Mouse (Mus musculus) neural tube, embryonic 14.5 days (tissue): ENCODE measurements around the gene Cyp1a1. TPM values are rescaled to one million over a fixed set of nuclear protein-coding genes. Genes with fewer than 3 reads are reported as not detected.

Experiments
- ATAC-seq: fragments of 200-750 bp; cut with Nextera tagmentation; 2 replicates; pipeline ENCODE4 v1.8.0; 2017; ENCODE audit warnings: low read depth, mild to moderate bottlenecking, moderate TSS enrichment, moderate library complexity
- H3K27ac ChIP-seq: fragments of 300-500 bp; sonication (generic); 2 replicates; pipeline ENCODE4 v1.5.1; 2014; ENCODE audit warnings: low read depth, mild to moderate bottlenecking, control low read depth, low read length, moderate library complexity, mixed read lengths
- H3K27me3 ChIP-seq: fragments of 300-500 bp; sonication (generic); 2 replicates; pipeline ENCODE4 v1.6.1; 2014; ENCODE audit warnings: low read length; ENCODE audit not compliant: control insufficient read depth, insufficient read depth
- H3K36me3 ChIP-seq: fragments of 300-500 bp; sonication (generic); 2 replicates; pipeline ENCODE4 v1.6.1; 2014; ENCODE audit warnings: low read length, mixed read lengths; ENCODE audit not compliant: control insufficient read depth, insufficient read depth
- H3K4me1 ChIP-seq: fragments of 300-500 bp; sonication (generic); 2 replicates; pipeline ENCODE4 v1.6.1; 2014; ENCODE audit warnings: low read length; ENCODE audit not compliant: control insufficient read depth, insufficient read depth
- H3K4me2 ChIP-seq: fragments of 300-500 bp; sonication (generic); 2 replicates; pipeline ENCODE4 v1.6.1; 2014; ENCODE audit warnings: mild to moderate bottlenecking, low read depth, low read length, control low read depth
- H3K4me3 ChIP-seq: fragments of 300-500 bp; sonication (generic); 2 replicates; pipeline ENCODE4 v1.5.1; 2014; ENCODE audit warnings: low read depth, low read length, control low read depth, mixed read lengths
- H3K9ac ChIP-seq: fragments of 300-500 bp; sonication (generic); replicated peaks from 2 replicates; pipeline ENCODE4 v1.6.1; 2014; ENCODE audit warnings: low read depth, mild to moderate bottlenecking, control low read depth, low read length, mixed read lengths
- H3K9me3 ChIP-seq: fragments of 300-500 bp; sonication (generic); 2 replicates; pipeline ENCODE4 v1.6.1; 2016; ENCODE audit warnings: low read length; ENCODE audit not compliant: control insufficient read depth
- WGBS: fragments of 180-500 bp; shearing (Covaris S2); extraction: QIAGEN DNeasy Blood & Tissue Kit; methylation state at CpG from one replicate; pipeline ENCODE4 v1.1.7; 2014; 5-methylcytosine and 5-hydroxymethylcytosine counted together
- polyA plus RNA-seq: library from polyadenylated mRNA; unstranded; fragments of >200 nt; fragmentation: Nextera tagmentation; extraction: Ambion mirVana; gene quantifications from 2 replicates; pipeline ENCODE4 v1.2.1, GENCODE M21; 2014

Cyp1a1 gene
- polyA plus RNA-seq, 1 experiment from 2014 or later, result 0.09 TPM

DNA sequence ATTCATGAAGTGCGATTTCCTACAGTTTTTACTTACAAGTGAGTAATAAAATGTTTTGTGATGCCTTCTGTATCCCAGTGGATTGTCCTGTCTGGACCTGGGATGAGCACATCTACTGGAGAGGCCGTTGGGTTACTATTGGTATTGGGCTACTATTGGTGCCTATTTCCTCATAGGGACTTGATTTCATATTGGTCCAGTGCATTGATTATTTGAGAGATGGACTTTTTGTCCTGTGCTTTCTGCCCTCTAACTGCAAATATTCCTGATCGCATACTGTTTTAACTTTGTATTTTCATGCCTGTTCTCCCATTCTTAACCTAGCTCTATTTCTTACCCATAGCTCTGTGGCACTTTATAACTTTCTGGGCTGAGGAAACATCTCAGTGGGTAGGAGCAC is 37.0 kb downstream of the Cyp1a1 start:
- H3K36me3 ChIP-seq, result peaks cover 9% of the 10 kb centered on the region; the same call in 1 of the 2 replicates
- 97% methylated on average over 3 of the region's 3 CpGs for WGBS
- no peaks in the 10 kb centered on the region for H3K4me1 ChIP-seq
- H3K4me3 ChIP-seq, result no peak overlapping the region
- H3K4me2 ChIP-seq, result no peak overlapping the region
- no peaks in the 10 kb centered on the region for H3K27me3 ChIP-seq
- no peak for ATAC-seq
- no peaks in the 10 kb centered on the region for H3K9me3 ChIP-seq
- no peak overlapping the region for H3K27ac ChIP-seq
- H3K9ac ChIP-seq, result no peak overlapping the region

DNA sequence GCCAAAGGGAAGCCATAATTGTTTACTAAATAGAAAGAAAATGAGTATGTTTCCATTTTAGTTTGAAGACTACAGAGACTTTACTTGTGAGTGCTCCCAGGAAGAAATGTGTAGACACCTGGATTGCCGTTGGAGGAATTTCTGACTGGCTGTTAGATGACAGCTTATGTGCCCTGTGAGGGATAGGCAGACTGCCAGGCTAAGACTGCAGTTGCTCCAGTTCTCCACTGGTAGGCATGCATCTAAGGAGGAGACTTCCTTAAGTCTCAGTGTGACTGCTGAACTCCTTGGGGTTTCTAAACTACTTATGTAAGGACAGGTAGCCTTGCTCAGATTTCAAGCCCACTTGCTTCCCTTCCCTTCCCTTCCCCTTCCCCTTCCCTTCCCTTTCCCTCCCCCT is 40.6 kb downstream of the Cyp1a1 start:
- Histone ChIP-seq H3K4me2 (no peak overlapping the region), H3K9ac (no peak overlapping the region), H3K27me3 (no peaks in the 10 kb centered on the region), H3K36me3 (peaks cover 4% of the 10 kb centered on the region; the same call in 1 of the 2 replicates), H3K9me3 (no peaks in the 10 kb centered on the region), H3K27ac (no peak overlapping the region), H3K4me1 (no peaks in the 10 kb centered on the region), H3K4me3 (no peak overlapping the region)
- ATAC-seq, result no peak
- WGBS, result 100% methylated on average over 1 of the region's 1 CpGs

DNA sequence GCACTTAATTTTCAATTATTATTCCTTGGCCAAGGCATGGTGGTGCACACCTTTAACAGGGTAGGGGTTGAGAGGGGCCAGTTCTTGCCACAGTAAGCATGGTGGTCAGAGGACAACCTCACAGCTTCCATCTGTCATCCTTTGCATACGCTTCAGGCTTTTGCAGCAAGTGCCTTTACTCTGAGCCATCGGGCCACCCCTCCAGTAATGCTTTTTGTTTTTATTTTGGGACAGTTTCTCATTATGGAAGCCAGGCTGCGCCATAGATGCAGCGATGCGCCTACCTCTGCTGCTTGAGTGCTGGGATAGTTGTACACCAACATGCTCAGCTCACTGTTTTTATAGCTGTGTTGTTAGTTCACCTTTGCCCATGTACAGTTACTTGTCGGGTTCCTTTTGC is 45.9 kb downstream of the Cyp1a1 start:
- Histone ChIP-seq H3K36me3 (0 out of 2 replicates have a peak, but pooled peaks cover 3% of the 10 kb centered on the region), H3K27ac (no peak overlapping the region), H3K9me3 (no peaks in the 10 kb centered on the region), H3K4me3 (no peak overlapping the region), H3K27me3 (no peaks in the 10 kb centered on the region), H3K4me2 (no peak overlapping the region), H3K4me1 (peaks cover 2% of the 10 kb centered on the region; the same call in 1 of the 2 replicates), H3K9ac (no peak overlapping the region)
- 97% methylated on average over 6 of the region's 6 CpGs for WGBS
- ATAC-seq, result no peak

DNA sequence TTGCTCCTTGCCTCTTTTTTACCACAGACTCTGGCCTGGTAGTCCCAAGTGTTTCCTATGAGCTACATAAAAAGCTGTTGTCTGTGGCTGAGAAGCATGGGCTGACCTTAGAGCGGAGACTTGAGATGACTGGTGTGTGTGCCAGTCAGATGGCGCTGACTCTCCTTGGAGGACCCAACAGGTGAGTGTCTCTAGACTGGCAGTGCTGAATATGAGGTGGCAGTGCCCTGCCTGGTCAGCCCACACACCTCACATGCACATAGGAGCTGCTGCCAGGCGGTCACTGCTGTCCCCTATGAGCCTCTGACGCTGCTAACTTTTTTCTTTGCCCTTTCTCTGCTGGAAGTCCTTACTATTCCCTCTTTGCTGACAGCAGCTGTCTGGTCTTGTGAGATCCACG is 52.1 kb downstream of the Cyp1a1 start:
- Histone ChIP-seq H3K4me2 (no peak overlapping the region), H3K4me1 (peaks cover 2% of the 10 kb centered on the region; the same call in 1 of the 2 replicates), H3K9ac (no peak overlapping the region), H3K4me3 (no peak overlapping the region), H3K27me3 (no peaks in the 10 kb centered on the region), H3K36me3 (no peaks in the 10 kb centered on the region), H3K27ac (no peak overlapping the region), H3K9me3 (no peaks in the 10 kb centered on the region)
- no peak for ATAC-seq
- 90% methylated on average over 5 of the region's 5 CpGs for WGBS

DNA sequence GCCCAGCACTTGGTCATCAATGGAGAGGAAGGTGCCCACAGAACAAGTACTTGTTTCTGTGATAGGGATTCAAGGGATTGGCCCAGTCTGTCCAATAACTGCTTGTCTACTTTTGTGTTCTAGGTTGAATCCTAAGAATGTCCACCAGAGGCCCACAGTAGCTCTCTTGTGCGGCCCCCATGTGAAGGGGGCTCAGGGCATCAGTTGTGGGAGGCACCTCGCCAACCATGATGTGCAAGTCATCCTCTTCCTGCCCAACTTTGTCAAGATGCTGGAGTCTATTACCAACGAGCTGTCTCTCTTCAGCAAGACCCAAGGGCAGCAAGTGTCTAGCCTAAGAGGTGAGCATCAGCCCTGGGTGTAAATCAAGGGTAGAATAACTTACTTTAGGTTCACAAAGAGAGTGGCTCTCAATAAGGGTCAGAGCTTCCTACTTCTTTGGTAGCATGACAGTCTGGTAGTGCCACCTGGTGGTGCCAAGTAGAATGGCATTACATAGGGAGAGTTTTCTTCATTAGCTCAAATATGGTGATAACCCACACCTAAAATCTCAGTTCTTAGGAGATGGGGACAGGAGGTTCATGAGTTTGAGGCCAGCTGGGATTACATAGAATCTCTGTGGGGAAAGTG is 56.8 kb downstream of the Cyp1a1 start:
- ATAC-seq, result no peak; the same call in 1 of the 2 replicates
- no peaks in the 10 kb centered on the region for H3K27me3 ChIP-seq
- H3K4me2 ChIP-seq, result no peak overlapping the region
- WGBS, result 85% methylated on average over 3 of the region's 3 CpGs
- no peaks in the 10 kb centered on the region for H3K4me1 ChIP-seq
- no peaks in the 10 kb centered on the region for H3K9me3 ChIP-seq
- peaks cover 38% of the 10 kb centered on the region for H3K36me3 ChIP-seq
- no peak overlapping the region for H3K27ac ChIP-seq
- H3K9ac ChIP-seq, result no peak overlapping the region
- H3K4me3 ChIP-seq, result no peak overlapping the region

DNA sequence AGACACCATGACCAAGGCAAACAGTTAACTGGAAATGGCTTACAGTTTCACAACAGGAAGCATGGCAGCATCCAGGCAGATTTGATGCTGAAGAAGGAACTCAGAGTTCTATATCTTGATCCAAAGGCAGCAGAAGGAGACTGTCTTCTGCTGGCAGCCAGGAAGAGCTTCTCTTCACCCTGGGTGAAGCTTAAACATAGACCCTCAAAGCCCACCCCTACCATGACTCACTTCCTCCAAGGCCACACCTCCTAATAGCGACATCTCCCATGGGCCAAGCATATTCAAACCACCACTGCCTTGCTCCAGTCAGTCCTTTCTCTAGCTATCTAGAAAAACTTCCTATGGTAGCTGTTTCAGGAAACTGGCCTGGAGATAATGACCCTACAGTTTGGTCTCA is 59.3 kb downstream of the Cyp1a1 start:
- peaks cover 62% of the 10 kb centered on the region for H3K36me3 ChIP-seq
- no peak overlapping the region for H3K4me2 ChIP-seq
- H3K4me1 ChIP-seq, result no peaks in the 10 kb centered on the region
- no peaks in the 10 kb centered on the region for H3K9me3 ChIP-seq
- H3K27me3 ChIP-seq, result no peaks in the 10 kb centered on the region
- no peak overlapping the region for H3K27ac ChIP-seq
- H3K4me3 ChIP-seq, result no peak overlapping the region
- ATAC-seq, result no peak
- 85% methylated on average over 1 of the region's 1 CpGs for WGBS
- H3K9ac ChIP-seq, result no peak overlapping the region

DNA sequence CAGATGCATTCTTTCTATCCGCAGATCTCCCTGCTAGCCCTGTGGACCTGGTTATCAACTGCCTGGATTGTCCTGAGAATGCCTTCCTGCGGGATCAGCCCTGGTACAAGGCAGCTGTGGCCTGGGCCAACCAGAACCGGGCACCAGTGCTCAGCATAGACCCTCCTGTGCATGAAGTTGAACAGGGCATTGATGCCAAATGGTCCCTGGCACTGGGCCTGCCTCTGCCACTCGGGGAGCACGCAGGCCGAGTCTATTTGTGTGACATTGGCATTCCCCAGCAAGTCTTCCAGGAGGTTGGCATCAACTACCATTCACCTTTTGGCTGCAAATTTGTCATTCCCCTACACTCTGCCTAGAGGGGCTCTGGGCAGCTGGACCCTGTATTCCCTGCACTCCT is 60.4 kb downstream of the Cyp1a1 start:
- no peak overlapping the region for H3K27ac ChIP-seq
- no peak overlapping the region for H3K9ac ChIP-seq
- no peaks in the 10 kb centered on the region for H3K9me3 ChIP-seq
- H3K4me1 ChIP-seq, result no peaks in the 10 kb centered on the region
- WGBS, result 86% methylated on average over 6 of the region's 6 CpGs
- H3K27me3 ChIP-seq, result no peaks in the 10 kb centered on the region
- no peak for ATAC-seq
- peaks cover 73% of the 10 kb centered on the region for H3K36me3 ChIP-seq
- no peak overlapping the region for H3K4me2 ChIP-seq
- no peak overlapping the region for H3K4me3 ChIP-seq

DNA sequence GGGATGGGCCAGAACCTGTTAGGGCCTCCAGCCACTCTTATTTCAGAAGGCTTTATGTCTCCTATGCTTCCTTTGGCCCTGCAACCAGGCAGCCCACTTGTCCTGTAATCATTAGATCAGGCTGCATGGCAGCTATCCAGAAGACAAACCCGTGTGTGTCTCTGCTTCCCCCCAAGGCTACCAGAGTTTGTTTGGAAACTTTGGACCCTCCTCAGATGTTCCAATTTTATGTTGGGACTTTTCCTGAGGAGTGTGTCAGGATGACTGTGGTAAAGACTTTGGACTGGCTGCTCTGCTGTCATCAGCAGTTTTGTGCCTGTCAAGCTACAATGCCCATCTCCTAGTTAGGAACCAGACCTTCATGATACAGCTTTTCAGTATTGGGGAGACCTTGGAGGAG is 61.1 kb downstream of the Cyp1a1 start:
- no peaks in the 10 kb centered on the region for H3K9me3 ChIP-seq
- H3K27ac ChIP-seq, result no peak overlapping the region
- no peak overlapping the region for H3K4me2 ChIP-seq
- ATAC-seq, result no peak
- H3K27me3 ChIP-seq, result no peaks in the 10 kb centered on the region
- 68% methylated on average over 1 of the region's 1 CpGs for WGBS
- no peaks in the 10 kb centered on the region for H3K4me1 ChIP-seq
- H3K4me3 ChIP-seq, result no peak overlapping the region
- no peak overlapping the region for H3K9ac ChIP-seq
- peaks cover 80% of the 10 kb centered on the region for H3K36me3 ChIP-seq

DNA sequence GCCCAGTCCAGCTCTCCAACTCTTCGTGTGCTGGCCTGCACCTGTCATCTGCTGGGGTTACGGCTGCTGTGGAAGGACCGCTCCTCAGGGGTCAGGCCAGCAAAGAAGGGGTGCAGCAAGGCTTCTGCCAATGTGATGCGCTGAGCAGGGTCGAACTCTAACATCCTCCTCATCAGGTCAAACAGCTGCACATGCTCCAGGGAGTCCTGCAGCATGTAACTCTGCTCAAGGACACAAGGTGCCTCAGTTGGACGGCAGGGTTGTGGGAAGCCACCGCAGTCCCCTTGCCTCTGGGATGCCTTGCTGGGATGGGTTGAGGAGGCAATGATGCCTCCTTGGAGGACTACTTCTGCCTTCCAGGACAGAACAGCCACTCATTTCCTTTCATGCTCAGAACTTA is 63.2 kb downstream of the Cyp1a1 start:
- H3K27me3 ChIP-seq, result no peaks in the 10 kb centered on the region
- ATAC-seq, result no peak

More for the DNA sequence above, 63.2 kb downstream of the Cyp1a1 start:
- no peaks in the 10 kb centered on the region for H3K9me3 ChIP-seq
- H3K4me3 ChIP-seq, result no peak overlapping the region
- H3K27ac ChIP-seq, result no peak overlapping the region
- H3K36me3 ChIP-seq, result peaks cover 94% of the 10 kb centered on the region
- H3K9ac ChIP-seq, result no peak overlapping the region
- no peaks in the 10 kb centered on the region for H3K4me1 ChIP-seq
- H3K4me2 ChIP-seq, result no peak overlapping the region
- 91% methylated on average over 7 of the region's 7 CpGs for whole genome bisulfite sequencing
